Mouse (Mus musculus) heart, postnatal 4 days (tissue): Measurements from ENCODE around the gene 6430531B16Rik. TPM values are rescaled to one million over a fixed set of nuclear protein-coding genes. Genes with fewer than 3 reads are reported as not detected.
A peak's percentile ranks its signal among the peaks of the same experiment; 100 is the strongest.

Experiments
- DNase-seq: peaks from one replicate; pipeline ENCODE4 v3.0.0; 2021
- total RNA-seq, 2 experiments: library from RNA; stranded (reverse); gene quantifications; 2 replicates each; pipeline ENCODE4 v1.2.3; 2021

Gene 6430531B16Rik
- total RNA-seq, 2 experiments from 2014 or later, result not detected

DNA sequence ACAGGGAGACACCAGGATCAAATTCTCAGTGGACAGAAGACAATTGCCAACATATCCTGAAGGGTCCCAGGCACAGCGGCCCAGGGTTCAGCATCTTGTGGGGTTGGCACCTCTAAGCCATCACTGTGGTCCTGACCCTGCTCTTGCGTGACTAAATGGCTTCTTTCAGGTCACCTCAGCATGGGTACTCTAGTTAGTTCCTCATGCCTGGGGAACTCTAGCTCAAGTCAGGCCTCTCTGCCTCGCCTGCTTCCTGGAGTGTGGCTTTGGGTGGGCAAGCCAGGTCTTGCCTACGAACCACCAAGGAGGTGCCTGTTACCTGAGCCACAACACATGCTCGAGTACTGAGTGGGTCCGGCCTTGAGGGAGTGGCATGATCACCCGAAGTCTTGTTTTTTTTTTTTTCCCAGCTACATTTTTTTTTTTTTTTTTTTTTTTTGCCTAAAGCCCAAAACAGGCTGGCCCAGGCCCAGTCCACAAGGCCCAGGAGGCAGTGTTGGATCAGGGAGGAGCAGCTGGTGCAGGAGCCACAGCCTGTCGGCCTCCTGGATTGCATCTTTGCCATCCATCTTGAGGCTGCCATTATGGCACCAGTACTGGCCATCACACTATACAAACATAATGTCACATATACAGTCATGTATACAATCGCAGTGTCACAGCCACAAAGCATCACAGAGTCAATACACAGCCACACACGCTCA is 8.2 kb downstream of the 6430531B16Rik start:
- no peak for DNase-seq

DNA sequence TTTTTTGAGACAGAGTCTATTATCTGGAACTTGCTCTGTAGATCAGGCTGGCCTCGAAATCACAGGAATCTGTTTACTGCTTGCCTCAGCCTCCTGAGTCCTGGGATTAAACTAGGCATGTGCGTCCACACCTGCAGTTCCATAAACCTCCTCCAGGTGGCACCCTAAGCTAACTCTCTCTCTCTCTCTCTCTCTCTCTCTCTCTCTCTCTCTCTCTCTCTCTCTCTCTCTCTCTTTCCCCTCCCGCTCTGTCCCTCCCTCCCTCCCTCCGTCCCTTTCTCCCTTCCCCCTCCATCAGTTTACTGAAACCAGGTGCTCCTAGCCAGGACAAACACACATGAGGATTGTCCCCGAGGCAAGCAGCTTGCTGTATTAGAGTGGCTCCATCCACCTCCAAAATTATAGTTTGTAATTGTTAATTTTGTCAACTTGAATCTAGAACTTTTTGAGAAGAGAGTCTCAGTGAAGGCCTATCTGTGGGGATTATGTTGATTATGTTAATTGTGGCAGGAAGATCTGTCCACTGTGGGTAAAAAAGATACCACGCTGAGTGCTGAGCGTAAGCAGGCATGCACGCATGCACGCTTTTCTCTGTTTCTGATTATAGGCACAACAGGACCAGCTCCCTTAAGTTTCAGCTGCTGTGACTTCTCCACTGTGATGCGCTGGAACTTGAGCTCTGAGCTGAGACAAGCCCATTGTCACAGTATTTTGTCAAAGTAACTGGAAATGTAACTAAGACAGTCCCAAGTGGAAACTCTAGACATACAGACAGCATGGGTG is 9.0 kb downstream of the 6430531B16Rik start:
- peak; percentile 90 for DNase-seq

DNA sequence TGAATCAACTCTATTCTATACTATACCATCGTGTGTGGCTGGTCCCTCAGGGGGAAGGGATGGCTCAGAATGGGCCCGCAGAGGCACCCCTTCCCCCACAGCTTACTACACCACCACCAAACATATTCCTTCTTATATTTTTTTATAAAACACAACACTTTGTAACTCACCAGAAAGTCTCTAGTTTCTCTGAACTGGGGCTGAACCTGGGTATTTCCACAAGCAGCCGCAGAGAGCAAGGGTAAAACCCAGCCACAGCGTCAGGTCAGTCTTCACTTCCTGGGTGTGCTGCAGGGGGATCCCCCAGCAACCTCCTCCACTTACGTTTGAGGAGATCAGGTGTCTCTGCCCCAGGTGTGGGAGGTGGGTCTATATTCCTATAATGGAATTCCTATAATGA is 10.1 kb downstream of the 6430531B16Rik start:
- no peak for DNase-seq

DNA sequence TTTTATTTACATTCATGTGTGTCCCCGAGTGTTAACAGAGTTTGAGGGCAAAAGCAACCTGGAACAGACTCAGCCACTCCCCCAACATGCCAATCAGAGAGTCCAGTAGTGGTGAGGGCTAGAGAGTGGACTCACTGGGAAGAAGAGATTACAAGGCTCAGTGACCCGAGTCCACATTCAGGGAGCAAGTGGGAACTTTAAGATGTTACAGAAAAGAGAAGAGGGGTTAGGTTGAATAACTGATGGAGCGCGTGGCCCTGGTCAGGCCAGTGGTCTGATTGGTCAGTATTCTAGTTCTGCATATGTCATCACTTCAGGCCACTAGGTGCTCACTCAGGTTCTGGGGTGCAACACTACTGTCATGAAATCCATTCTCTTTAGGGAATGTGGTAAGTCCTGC is 11.4 kb downstream of the 6430531B16Rik start:
- no peak for DNase-seq

DNA sequence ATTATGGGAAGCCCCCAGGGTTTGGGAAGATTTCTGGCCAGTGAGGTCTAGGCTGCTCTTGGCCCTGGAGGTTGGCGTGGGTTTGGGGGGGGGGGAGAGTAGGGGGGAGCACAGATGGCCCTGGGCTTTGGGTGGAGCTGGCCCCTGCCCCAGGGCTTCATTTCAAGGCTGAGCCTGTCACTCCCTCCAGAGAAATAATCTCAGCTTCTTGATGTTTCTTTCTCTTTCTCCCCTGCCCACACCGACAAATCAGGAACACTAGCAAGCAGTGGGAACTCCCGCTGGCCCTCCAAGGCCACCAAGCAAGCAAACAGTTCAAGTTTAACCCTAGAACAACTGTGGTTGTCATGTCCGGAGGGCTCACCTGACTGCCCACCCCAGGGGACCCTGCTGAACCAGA is 14.7 kb downstream of the 6430531B16Rik start:
- no peak for DNase-seq

DNA sequence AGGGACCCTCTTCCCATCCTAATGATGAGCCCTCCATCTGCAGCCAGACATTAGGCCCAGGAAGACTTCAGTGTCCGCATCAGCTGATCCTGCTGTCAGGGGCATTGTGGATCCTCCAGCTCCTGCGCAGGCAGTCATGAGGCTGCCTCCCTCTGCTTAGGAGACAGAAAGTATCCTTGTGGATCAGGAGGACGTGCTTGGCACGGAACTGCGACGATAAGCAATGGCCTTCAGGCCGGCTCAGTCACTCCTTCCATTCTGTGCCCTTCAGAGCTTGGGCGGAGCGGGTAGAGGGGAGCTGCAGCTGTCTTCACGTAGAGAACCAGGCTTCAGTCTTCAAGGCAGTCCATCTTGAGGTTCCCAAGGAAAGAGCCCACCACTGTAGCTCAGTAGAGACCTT is 17.4 kb downstream of the 6430531B16Rik start:
- DNase-seq, result no peak

DNA sequence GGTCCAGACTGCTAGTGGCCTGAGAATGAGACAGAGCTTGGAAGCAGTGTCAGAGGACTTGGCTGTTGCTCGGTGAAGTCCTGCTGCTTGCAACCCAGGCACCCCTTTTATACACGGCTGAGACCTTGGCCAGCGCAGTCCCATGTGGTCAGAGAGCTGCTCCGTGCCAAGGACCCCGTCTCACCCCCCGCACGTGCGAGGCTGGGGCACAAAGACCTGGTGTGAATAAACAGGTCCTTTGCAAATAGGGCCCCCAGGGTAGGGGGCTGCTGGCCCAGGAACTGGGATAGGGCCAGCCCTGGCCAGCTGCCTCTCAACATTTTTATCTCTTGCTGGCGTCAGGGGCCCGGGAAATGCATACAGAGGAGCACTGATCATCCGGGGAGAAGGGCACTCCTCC is 20.6 kb downstream of the 6430531B16Rik start:
- DNase-seq, result no peak

DNA sequence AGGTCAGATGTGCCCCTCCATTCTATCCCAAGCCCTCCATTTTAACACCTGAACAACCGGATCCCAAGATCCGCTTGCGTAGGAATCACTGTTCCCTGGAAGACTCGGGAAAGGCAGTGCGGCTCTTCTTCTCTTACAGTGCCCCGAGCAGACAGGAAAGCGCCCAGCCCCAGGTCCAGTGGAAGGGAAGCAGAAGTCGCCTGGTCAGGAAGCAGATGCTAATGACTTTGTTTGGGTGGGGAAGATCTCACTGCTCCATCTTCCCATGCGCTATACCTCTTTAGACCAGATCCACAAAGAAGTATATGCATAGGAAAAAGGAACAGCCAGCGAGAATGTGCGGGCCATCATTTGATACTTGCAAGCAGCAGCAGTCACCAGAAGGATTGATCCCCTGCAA is 21.1 kb downstream of the 6430531B16Rik start:
- peak; percentile 21 for DNase-seq

DNA sequence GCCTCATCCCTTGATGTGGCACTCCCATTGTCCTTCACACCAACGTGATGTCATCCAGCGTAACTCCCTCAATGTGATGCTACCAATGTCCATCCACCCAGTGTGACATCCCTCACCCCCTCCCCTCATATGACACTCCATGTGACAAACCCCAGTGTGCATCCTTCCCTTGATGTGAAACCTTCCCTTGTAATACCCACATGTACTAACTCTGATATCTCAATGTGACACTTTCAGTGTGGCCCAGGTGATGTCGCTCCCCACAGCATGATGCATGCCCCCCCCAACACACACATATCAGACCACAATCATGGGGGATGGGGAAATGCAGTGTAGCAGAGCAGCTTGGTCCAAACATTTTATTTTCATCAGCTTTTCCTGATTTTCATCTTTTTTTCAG is 21.9 kb downstream of the 6430531B16Rik start:
- DNase-seq, result no peak

DNA sequence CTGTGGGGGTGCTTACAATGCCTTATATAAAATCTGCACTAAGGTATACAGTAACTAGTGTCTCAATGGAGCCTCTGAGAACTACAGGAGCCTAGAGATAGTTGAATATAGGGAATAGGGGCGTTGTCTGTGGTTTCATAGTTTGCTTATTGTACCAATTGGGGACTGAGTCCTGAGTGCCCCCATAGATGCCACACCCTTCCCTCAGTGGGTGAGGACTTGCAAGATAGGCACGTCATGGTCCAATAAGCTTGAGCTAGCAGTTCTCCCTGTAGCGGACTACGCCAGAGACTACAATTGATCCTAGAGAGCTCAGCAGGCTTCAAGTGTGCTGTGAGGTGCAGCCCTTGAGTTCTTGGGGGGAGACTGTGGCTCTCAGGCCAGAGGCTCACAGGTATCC is 23.1 kb downstream of the 6430531B16Rik start:
- DNase-seq, result no peak

DNA sequence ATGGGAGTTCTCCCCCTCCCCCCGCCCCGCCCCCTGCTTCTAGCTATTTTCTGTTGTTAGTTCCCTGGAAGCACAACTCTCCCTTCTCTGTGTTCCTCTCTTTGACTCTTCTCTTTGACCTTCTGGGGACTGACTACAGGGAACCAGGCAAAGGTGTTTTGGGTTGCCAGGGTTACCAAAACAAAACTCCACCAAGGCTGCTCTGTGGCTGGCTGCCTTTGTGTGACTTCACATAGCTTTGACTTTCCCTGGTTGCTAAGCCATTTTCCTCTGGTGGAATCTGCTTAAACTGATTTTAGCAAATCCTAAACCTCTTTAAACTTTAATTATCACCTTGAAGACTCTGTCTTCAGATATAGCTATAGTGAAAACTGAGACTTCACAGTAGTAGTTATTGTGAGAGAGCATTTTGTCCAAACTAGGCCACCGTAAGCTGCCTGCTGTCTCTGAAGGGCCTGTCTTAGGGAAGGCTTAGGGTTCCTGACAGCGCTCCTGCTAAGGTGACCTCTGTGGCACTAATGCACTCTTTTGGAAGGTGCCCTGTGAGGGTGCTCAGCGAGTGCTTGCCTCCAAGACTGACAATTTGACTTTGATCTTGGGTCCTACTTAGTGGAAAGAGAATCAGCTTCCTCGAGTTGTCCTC is 26.4 kb downstream of the 6430531B16Rik start:
- DNase-seq, result no peak

DNA sequence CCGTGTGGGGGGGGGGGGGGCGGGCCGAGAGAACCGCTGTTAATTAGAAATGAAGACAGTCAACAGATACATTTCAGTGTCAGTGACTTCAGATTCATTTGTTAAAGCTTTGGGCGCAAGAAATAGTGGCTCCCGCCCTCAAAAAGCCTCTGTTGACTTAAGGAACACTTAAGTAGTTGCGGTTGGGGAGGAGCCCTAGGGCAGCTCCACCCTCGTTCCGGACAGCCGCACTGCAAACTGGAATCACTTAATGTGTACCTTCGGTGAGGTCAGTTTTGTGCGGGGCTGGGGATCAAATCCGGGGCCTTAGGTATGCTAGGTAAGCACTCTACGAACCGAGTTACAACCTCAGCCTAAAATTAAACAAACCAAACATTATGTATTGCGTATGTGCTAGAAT is 27.5 kb downstream of the 6430531B16Rik start:
- no peak for DNase-seq

DNA sequence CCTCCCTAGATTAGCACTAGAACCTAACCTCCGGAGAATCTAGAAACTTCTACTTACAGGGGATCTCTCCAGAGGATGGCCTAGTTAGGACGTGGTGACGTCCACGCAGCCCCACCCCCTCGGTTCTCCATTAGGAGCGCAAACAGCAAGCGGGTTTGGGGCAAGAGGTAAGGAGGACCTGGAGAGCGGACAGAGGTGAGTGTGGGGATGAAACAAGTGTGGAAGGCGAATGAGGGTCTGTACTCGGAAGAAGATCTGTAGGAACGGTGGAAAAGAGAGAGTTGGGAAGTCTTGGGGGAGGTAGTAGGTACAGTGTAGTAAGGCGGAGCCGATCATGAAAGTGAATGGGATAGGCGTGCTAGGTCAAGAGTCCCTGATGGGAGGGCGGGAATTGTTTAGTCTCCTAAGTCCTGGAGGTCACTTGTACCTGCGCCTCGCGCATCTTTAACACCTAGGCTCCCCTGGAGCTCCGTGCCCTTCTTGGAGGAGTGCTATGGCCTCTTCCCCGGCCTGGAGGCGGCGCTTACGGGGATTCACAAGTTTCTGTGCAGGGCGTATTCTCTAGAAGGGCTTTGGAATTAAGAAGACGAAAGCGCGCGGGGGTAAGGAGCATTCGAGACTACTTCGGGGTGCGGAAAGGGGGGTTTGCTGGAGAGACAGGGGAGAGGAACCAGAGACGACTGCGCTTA is 28.1 kb downstream of the 6430531B16Rik start:
- DNase-seq, result peak; percentile 44

DNA sequence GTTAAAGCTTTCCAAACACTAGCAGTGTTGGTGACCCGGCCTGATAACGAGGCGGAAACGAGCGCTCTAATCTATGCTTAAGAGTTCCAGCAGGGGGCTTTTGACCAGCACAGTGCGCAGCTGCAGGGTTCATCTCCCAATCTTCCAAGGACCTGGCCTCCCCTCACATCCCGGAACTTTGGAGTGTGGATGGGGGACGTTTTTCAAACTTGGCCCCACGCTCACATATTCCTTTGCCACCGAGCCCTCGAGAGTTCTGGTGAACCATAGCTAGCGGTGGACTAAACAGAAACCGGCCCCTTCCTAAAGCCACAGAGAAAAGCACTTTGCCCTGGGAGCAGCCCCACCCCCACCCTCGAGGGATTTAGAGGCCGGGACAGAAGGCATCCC is 28.7 kb downstream of the 6430531B16Rik start:
- peak; percentile 60 for DNase-seq

DNA sequence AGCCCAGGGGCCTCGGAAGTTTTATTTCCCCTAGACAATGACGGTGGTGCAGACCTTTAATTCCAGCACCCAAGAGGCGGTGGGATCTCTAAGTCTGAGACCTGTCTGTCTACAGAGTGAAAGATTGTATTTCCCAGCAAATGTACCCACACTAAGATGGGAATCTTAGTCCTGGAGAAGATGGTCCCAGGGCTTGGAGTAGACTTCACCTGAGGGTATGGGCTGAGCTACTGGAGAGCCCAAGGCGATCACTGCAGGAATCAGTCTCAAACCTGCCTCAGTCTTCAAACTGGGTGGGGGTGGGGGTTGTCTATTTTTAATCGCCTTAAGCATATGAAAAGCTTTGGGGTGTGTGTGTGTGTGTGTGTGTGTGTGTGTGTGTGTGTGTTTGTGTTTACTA is 32.5 kb downstream of the 6430531B16Rik start:
- DNase-seq, result no peak

DNA sequence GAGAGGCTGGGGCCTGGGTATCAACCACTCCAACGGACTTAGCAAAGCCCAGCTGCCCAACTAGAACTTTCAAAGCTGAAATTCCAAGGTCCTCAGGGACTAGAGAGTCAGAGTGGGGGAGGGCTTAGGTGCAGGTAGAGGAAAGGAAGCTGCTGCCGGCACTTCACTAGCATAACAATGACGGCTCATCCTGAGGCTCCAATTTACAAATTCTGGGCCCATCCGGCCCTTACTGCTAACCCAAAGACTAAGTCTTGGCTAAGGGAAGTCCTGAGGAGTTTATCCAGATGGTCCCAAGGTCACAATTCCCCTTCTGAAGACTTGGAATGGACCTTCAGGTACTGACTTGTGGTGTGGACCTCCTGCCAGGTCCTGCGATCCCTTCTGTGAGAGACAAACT is 33.0 kb downstream of the 6430531B16Rik start:
- no peak for DNase-seq

DNA sequence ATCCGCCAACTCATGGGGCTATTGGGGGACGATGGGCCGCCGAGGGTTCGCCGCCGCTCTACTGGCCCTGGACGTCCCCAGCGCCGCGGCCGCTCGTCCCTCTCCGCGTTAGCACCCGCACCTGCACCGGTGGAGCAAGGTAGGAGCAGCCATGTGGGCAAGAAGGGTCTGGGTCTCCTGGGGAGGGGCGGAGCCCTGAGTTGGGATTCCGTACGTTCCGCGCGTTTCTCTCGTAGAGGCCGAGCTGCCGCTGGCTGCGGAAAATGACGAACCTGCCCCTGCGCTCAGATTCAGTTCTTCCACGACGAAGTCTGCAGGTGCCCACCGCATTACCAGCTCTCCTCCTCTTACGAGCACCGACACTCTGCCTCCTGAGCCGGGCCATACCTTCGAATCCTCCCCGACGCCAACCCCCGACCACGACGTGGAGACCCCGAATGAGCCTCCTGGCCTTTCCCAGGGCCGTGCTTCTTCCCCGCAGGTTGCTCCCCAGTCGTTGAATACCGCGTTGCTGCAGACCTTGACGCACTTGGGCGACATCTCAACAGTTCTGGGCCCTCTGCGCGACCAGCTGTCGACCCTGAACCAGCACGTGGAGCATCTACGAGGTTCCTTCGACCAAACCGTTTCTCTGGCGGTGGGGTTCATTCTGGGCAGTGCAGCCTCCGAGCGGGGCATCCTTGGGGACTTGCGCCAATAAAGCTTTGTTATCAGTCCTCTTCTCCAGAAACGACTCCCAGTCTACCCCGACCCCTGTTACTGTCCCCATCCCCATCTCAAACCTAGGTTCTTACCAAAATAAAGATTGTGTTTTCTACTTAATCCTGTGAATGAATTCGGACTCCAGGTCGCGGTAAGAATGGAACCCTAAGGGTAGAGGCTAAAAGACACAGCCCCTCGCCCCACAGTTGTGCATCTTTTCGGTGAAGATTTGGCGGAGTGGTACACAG is 34.0 kb downstream of the 6430531B16Rik start:
- DNase-seq, result no peak

DNA sequence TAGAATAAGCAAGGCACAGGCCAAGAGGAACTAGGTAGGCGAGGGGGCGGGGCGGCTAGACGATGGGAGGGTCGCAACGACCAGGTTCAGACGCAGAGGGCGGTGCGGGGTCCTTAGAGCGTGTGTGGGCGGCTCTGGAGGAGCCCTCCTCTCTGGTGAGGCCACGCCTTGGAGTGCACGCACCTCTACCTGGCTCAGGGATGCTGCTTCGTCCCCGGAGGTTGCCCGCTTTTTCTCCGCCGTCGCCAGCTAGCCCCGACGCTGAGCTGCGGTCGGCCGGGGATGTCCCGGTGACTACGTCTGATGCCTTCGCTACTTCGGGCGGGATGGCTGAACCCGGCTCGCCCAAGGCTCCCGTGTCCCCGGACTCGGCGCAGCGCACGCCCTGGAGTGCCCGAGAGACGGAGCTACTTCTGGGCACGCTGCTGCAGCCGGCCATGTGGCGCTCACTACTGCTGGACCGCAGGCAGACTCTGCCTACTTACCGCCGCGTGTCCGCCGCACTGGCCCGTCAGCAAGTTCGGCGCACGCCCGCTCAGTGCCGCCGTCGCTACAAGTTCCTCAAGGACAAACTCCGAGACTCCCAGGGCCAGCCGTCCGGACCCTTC is 34.8 kb downstream of the 6430531B16Rik start, which contains the start of gene Utf1:
Gene Utf1, plus strand, starts transcription at position 116 of the 608 bp plus-strand sequence.
- DNase-seq, result peak; percentile 26

DNA sequence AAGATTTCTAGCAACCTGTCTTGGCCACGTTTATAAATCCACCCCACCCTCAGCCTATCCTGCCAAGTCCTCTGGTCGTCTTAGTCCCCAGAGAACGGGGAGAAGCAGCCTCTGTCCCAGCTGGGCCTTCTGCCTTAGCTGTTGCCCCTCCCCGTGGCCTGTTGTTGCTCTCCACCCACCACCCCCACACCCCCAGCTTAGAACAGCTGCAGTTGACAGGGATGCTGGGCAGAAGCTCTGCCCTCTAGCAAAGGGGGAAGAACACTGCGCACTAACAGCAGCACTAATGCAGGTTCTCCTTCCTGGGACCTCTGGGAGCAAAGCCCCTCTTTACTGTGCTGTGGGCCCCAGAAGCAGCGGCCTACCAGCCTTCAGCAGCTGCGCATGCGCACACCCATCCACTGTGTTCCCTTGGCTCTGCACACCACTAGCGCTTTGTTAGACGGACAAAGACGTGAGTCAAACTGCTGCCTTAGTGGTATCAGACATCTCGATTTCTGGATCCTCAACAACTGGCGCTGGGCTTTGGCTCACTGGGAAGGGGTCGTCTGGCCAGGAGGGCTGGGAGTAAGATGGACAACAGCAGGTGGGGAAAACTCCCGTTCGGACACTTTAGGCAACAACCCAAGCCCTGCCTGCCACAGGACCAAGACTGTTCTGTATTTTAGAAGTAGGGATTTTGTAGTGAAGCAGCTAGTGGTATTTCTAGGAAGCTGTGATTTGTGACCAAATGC is 37.9 kb downstream of the 6430531B16Rik start:
- no peak for DNase-seq

DNA sequence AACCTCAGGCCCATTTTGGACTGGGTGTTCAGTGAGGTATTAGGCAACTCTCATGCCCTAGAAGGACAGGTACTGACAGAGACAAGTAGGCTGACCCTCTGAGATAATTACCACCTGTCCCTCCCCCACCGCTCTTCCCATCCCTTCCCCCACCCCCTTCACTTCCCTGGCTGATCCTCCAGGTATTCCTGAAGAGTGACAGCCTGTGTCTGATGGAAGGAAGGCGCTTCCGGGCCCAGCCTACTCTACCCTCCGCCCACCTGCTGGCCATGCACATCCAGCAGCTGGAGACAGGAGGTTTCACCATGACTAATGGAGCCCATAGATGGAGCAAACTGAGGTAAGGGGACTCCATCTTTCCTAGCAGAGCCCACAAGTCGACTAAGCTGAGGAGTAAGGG is 40.7 kb downstream of the 6430531B16Rik start:
- no peak for DNase-seq

DNA sequence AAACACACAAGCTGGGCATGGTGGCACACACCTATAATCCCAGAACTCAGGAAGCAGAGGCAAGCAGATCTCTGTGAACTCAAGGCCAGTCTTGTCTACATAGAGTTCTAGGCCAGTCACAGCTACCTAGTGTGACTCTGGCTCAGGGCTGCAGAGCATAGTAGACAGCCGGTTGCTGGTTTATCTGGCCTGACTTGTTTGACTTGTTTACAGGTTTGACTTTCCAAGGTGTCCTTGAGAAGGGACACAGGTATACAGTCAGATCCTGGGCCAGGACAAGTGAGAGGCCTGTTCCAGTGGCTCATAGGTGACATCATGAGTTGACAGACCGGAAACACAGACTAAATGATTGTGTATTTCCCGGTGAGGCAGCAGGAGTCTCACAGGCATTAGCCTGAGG is 41.4 kb downstream of the 6430531B16Rik start:
- no peak for DNase-seq
